Comparison of ENCODE assay signal across 23 mouse cellular contexts in genomic region chr3:87377228-87377627, GRCm38 (mm10). TPM values are rescaled to one million over a fixed set of nuclear protein-coding genes. Genes with fewer than 3 reads are reported as not detected.
DNase-seq lines count a peak whose midpoint lies in the region; ATAC-seq lines count a peak whose summit lies in the region.
"Had no signal": no experiment of that assay in that cellular context is flagged by ENCODE, and none has a peak within 500 bp of the region (broad histone marks: within the 10 kb centered on the region; RNA-seq: fewer than 3 reads in every experiment).

No protein-coding gene starts in this region.

- no peak for ATAC-seq in megakaryocyte, adult 5-6 weeks (ENCODE audit: poor library complexity, severe bottlenecking)
- peak; percentile 40; the same call in 1 of the 2 replicates for ATAC-seq in stomach, embryonic 16.5 days (ENCODE audit: insufficient read depth, low FRiP score)
- ATAC-seq: lung, postnatal 0 days had no signal

- H3K4me2 ChIP-seq in stomach, embryonic 16.5 days (ENCODE audit: low read depth, low read length): peak overlapping the region; percentile 27; the same call in 1 of the 2 replicates
- H3K4me2 ChIP-seq: embryonic facial prominence, embryonic 13.5 days; heart, embryonic 15.5 days; hindbrain, embryonic 13.5 days; liver, embryonic 11.5 days; neural tube, embryonic 13.5 days had no signal

- peak overlapping the region; percentile 71 for H3K27ac ChIP-seq in brown adipose tissue, adult 24 weeks (replicated peaks; ENCODE audit: low read depth, low read length)
- no peak overlapping the region for H3K27ac ChIP-seq in stomach, embryonic 16.5 days (ENCODE audit: low read length)
- H3K27ac ChIP-seq: embryonic facial prominence, embryonic 13.5 days; heart, embryonic 15.5 days; hindbrain, embryonic 13.5 days; neural tube, embryonic 13.5 days had no signal

- peaks cover 5% of the 10 kb centered on the region for H3K27me3 ChIP-seq in megakaryocyte, embryonic 14.5 days (replicated peaks)
- H3K27me3 ChIP-seq in stomach, embryonic 16.5 days (ENCODE audit: control insufficient read depth, insufficient read depth, low read length): no peaks in the 10 kb centered on the region
- H3K27me3 ChIP-seq: embryonic facial prominence, embryonic 13.5 days; heart, embryonic 15.5 days; hindbrain, embryonic 13.5 days; neural tube, embryonic 13.5 days had no signal

- WGBS in stomach, embryonic 16.5 days: 47% methylated on average over 3 of the region's 3 CpGs

- H3K4me1 ChIP-seq in megakaryocyte, embryonic 14.5 days: no peaks in the 10 kb centered on the region
- H3K4me1 ChIP-seq in brown adipose tissue, adult 24 weeks (ENCODE audit: control insufficient read depth, insufficient read depth, insufficient read length, low read length): 0 out of 2 replicates have a peak, but pooled peaks cover 2% of the 10 kb centered on the region
- no peaks in the 10 kb centered on the region for H3K4me1 ChIP-seq in stomach, embryonic 16.5 days (ENCODE audit: control insufficient read depth, insufficient read depth, low read length)
- H3K4me1 ChIP-seq: hindbrain, embryonic 13.5 days; neural tube, embryonic 13.5 days had no signal

- no peaks in the 10 kb centered on the region for H3K36me3 ChIP-seq in megakaryocyte, embryonic 14.5 days (replicated peaks; ENCODE audit: low read length)
- no peaks in the 10 kb centered on the region for H3K36me3 ChIP-seq in stomach, embryonic 16.5 days (ENCODE audit: control insufficient read depth, insufficient read depth, low read length)
- H3K36me3 ChIP-seq: embryonic facial prominence, embryonic 13.5 days; heart, embryonic 15.5 days; hindbrain, embryonic 13.5 days; neural tube, embryonic 13.5 days had no signal

- peak overlapping the region; percentile 56 for H3K4me3 ChIP-seq in megakaryocyte, embryonic 14.5 days (replicated peaks)
- no peak overlapping the region for H3K4me3 ChIP-seq in brown adipose tissue, adult 24 weeks (ENCODE audit: insufficient read depth, low read depth, low read length)
- H3K4me3 ChIP-seq in stomach, embryonic 16.5 days (replicated peaks; ENCODE audit: low read length): no peak overlapping the region
- H3K4me3 ChIP-seq: embryonic facial prominence, embryonic 13.5 days; heart, embryonic 15.5 days; hindbrain, embryonic 13.5 days; neural tube, embryonic 13.5 days had no signal

- no peak overlapping the region for H3K9ac ChIP-seq in stomach, embryonic 16.5 days (ENCODE audit: low read length)
- H3K9ac ChIP-seq: embryonic facial prominence, embryonic 13.5 days; heart, embryonic 15.5 days; hindbrain, embryonic 13.5 days; neural tube, embryonic 13.5 days had no signal

- intact Hi-C loops in heart, postnatal 14 days (cut with DNase I): no loop called here

- peak; percentile 4 for DNase-seq in heart, adult 11 months
- DNase-seq in heart, postnatal 14 days: no peak
- DNase-seq in layer of hippocampus, adult 11-12 months (ENCODE audit: low spot score): no peak
- DNase-seq in T-cell, adult 2 months (ENCODE audit: low spot score): no peak
- DNase-seq: cerebellum, adult 8-10 months; kidney, postnatal 25 days; thymus, postnatal 4 days had no signal

- no peaks in the 10 kb centered on the region for H3K9me3 ChIP-seq in megakaryocyte, embryonic 14.5 days
- no peaks in the 10 kb centered on the region for H3K9me3 ChIP-seq in stomach, embryonic 16.5 days (replicated peaks; ENCODE audit: control insufficient read depth, low read length)
- H3K9me3 ChIP-seq: embryonic facial prominence, embryonic 13.5 days; heart, embryonic 15.5 days; hindbrain, embryonic 13.5 days; neural tube, embryonic 13.5 days had no signal

RNA-seq across cellular contexts. Expression of gene Fcrl1, which starts 1.0 kb away (rescaled TPM):
- total RNA-seq in heart, postnatal 14 days (2021): under 1 TPM in 1 of 2 experiments, not detected in 1; 0.27 TPM
- polyA plus RNA-seq in megakaryocyte, embryonic 14.5 days (2012; ENCODE audit: insufficient read depth, low replicate concordance): not detected in 2 replicates
- 4.0 and 5.8 TPM in 2 replicates for total RNA-seq in megakaryocyte, adult 5-6 weeks (2015)
- total RNA-seq in megakaryocyte, adult 5-6 weeks (2017): 2.9 and 3.6 TPM in 2 replicates
- polyA plus RNA-seq in brown adipose tissue, adult 24 weeks (2012; ENCODE audit: insufficient read depth, insufficient read length, missing spikeins): not detected in 2 replicates
- 0.35 and 0.39 TPM in 2 replicates for polyA plus RNA-seq in stomach, embryonic 16.5 days (2015; fragmentation: Nextera tagmentation; extraction: Ambion mirVana)
- polyA plus RNA-seq: neural tube, embryonic 13.5 days had no signal

RNA-seq across cellular contexts. Expression of gene Cd5l, which starts 19.5 kb away (rescaled TPM):
- 1 to 10 TPM; 1.5 to 3.0 TPM for total RNA-seq in heart, postnatal 14 days (2021)
- polyA plus RNA-seq in megakaryocyte, embryonic 14.5 days (2012; ENCODE audit: insufficient read depth, low replicate concordance): 5.1 TPM in 1 of 2 replicates, not detected in the other
- total RNA-seq in megakaryocyte, adult 5-6 weeks (2015): 0.62 TPM in 1 of 2 replicates, not detected in the other
- total RNA-seq in megakaryocyte, adult 5-6 weeks (2017): 0.70 and 1.7 TPM in 2 replicates
- not detected in 2 replicates for polyA plus RNA-seq in brown adipose tissue, adult 24 weeks (2012; ENCODE audit: insufficient read depth, insufficient read length, missing spikeins)
- 2.0 and 2.5 TPM in 2 replicates for polyA plus RNA-seq in stomach, embryonic 16.5 days (2015; fragmentation: Nextera tagmentation; extraction: Ambion mirVana)
- total RNA-seq: granulocyte monocyte progenitor cell, adult 5-6 weeks; left cerebral cortex, postnatal 25 days; monocyte, adult 5-6 weeks had no signal
- polyA plus RNA-seq: cortical plate, adult 2 months; frontal cortex, adult 2 months; hindbrain, embryonic 13.5 days; neural tube, embryonic 13.5 days had no signal

RNA-seq across cellular contexts. Expression of gene Fcrl5, which starts 58.3 kb away (rescaled TPM):
- not detected for total RNA-seq in heart, postnatal 14 days (2021)
- not detected in 2 replicates for polyA plus RNA-seq in megakaryocyte, embryonic 14.5 days (2012; ENCODE audit: insufficient read depth, low replicate concordance)
- total RNA-seq in megakaryocyte, adult 5-6 weeks (2015): not detected in 2 replicates
- total RNA-seq in megakaryocyte, adult 5-6 weeks (2017): not detected in 2 replicates
- 0.50 TPM in 1 of 2 replicates, not detected in the other for polyA plus RNA-seq in brown adipose tissue, adult 24 weeks (2012; ENCODE audit: insufficient read depth, insufficient read length, missing spikeins)
- polyA plus RNA-seq in stomach, embryonic 16.5 days (2015; fragmentation: Nextera tagmentation; extraction: Ambion mirVana): not detected in 2 replicates
- total RNA-seq: left cerebral cortex, postnatal 25 days had no signal
- polyA plus RNA-seq: cortical plate, adult 2 months; embryonic facial prominence, embryonic 13.5 days; frontal cortex, adult 2 months; heart, embryonic 15.5 days; hindbrain, embryonic 13.5 days; liver, embryonic 11.5 days; lung, postnatal 0 days; neural tube, embryonic 13.5 days; stomach, embryonic 14.5 days had no signal
